In the genomic region with DNA sequence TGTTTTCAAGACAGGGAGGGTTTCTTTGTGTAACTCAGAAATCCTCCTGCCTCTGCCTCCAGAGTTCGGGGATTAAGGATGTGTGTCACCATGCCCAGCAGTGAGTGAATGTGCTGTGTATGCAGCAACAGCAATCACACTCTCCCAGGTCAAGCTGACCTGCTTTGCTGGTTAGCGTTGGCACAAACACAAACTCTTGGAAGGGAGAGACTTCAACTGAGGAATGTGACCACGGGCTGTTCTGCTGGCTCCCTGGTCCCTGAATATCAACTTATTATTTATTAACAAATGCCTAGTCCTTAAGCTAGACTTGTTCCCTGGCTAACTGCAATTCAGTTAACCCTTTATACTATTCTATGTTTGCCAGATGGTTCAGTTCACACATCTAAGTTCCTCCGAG, we compare ENCODE assay signal across 31 mouse cellular contexts. TPM values are rescaled to one million over a fixed set of nuclear protein-coding genes. Genes with fewer than 3 reads are reported as not detected.
DNase-seq lines count a peak whose midpoint lies in the region; ATAC-seq and TF ChIP-seq lines count a peak whose summit lies in the region.
"Had no signal": no experiment of that assay in that cellular context is flagged by ENCODE, and none has a peak within 500 bp of the region (broad histone marks: within the 10 kb centered on the region; RNA-seq: fewer than 3 reads in every experiment).

No protein-coding gene starts in this region.

- H3K27ac ChIP-seq in kidney, adult 2 months (ENCODE audit: insufficient read depth, low read depth, low read length): peak overlapping the region; percentile 24; the same call in 1 of the 2 replicates
- no peak overlapping the region for H3K27ac ChIP-seq in kidney, embryonic 14.5 days (ENCODE audit: low read depth, low read length)
- H3K27ac ChIP-seq in liver, adult 2 months (replicated peaks; ENCODE audit: insufficient read depth, low read depth, low read length): no peak overlapping the region
- H3K27ac ChIP-seq: embryonic facial prominence, embryonic 12.5 days; embryonic facial prominence, embryonic 15.5 days; forebrain, embryonic 15.5 days; heart, adult 2 months; heart, embryonic 10.5 days; heart, embryonic 13.5 days; hindbrain, embryonic 12.5 days; hindbrain, embryonic 15.5 days had no signal

- H3K36me3 ChIP-seq in kidney, adult 2 months (ENCODE audit: control insufficient read depth, insufficient read depth, low read length): no peaks in the 10 kb centered on the region
- H3K36me3 ChIP-seq in kidney, embryonic 14.5 days (ENCODE audit: control insufficient read depth, insufficient read depth, low read length): no peaks in the 10 kb centered on the region
- no peaks in the 10 kb centered on the region for H3K36me3 ChIP-seq in liver, adult 2 months (ENCODE audit: control insufficient read depth, insufficient read depth, low read length)
- H3K36me3 ChIP-seq: embryonic facial prominence, embryonic 12.5 days; embryonic facial prominence, embryonic 15.5 days; forebrain, embryonic 15.5 days; G1E; heart, embryonic 10.5 days; heart, embryonic 13.5 days; hindbrain, embryonic 12.5 days; hindbrain, embryonic 15.5 days had no signal

- no peak overlapping the region for H3K4me3 ChIP-seq in kidney, adult 2 months (ENCODE audit: insufficient read depth, low read depth, low read length)
- no peak overlapping the region for H3K4me3 ChIP-seq in kidney, embryonic 14.5 days (ENCODE audit: low read length)
- H3K4me3 ChIP-seq in liver, adult 2 months (ENCODE audit: insufficient read depth, low read depth, low read length): no peak overlapping the region
- H3K4me3 ChIP-seq: embryonic facial prominence, embryonic 12.5 days; embryonic facial prominence, embryonic 15.5 days; forebrain, embryonic 15.5 days; heart, adult 2 months; heart, embryonic 10.5 days; heart, embryonic 13.5 days; hindbrain, embryonic 12.5 days; hindbrain, embryonic 15.5 days had no signal

- H3K4me1 ChIP-seq in kidney, adult 2 months (ENCODE audit: control insufficient read depth, insufficient read depth, low read length): no peaks in the 10 kb centered on the region; the same call in 1 of the 2 replicates
- no peaks in the 10 kb centered on the region for H3K4me1 ChIP-seq in kidney, embryonic 14.5 days (ENCODE audit: control insufficient read depth, insufficient read depth, low read length)
- H3K4me1 ChIP-seq in liver, adult 2 months (ENCODE audit: control insufficient read depth, insufficient read depth, low read length): no peaks in the 10 kb centered on the region
- H3K4me1 ChIP-seq: embryonic facial prominence, embryonic 12.5 days; forebrain, embryonic 15.5 days; heart, embryonic 10.5 days; hindbrain, embryonic 12.5 days; hindbrain, embryonic 15.5 days had no signal

- H3K9me3 ChIP-seq in kidney, embryonic 14.5 days (ENCODE audit: control insufficient read depth, low read length): no peaks in the 10 kb centered on the region
- H3K9me3 ChIP-seq: embryonic facial prominence, embryonic 12.5 days; embryonic facial prominence, embryonic 15.5 days; forebrain, embryonic 15.5 days; G1E; heart, embryonic 10.5 days; heart, embryonic 13.5 days; hindbrain, embryonic 12.5 days; hindbrain, embryonic 15.5 days had no signal

- H3K27me3 ChIP-seq in kidney, adult 2 months (replicated peaks; ENCODE audit: control insufficient read depth, insufficient read depth, low read length): no peaks in the 10 kb centered on the region
- no peaks in the 10 kb centered on the region for H3K27me3 ChIP-seq in kidney, embryonic 14.5 days (ENCODE audit: control insufficient read depth, insufficient read depth, low read length)
- H3K27me3 ChIP-seq in liver, adult 2 months (ENCODE audit: control insufficient read depth, insufficient read depth, low read length): no peaks in the 10 kb centered on the region
- H3K27me3 ChIP-seq: embryonic facial prominence, embryonic 12.5 days; embryonic facial prominence, embryonic 15.5 days; forebrain, embryonic 15.5 days; heart, embryonic 13.5 days; hindbrain, embryonic 12.5 days; hindbrain, embryonic 15.5 days had no signal

- H3K9ac ChIP-seq in kidney, embryonic 14.5 days (ENCODE audit: low read depth, low read length): no peak overlapping the region
- no peak overlapping the region for H3K9ac ChIP-seq in liver, adult 2 months (ENCODE audit: low read depth, low read length)
- H3K9ac ChIP-seq: embryonic facial prominence, embryonic 12.5 days; embryonic facial prominence, embryonic 15.5 days; forebrain, embryonic 15.5 days; heart, embryonic 13.5 days; hindbrain, embryonic 12.5 days; hindbrain, embryonic 15.5 days had no signal

- H3K4me2 ChIP-seq in kidney, embryonic 14.5 days (replicated peaks; ENCODE audit: low read depth, low read length): no peak overlapping the region
- H3K4me2 ChIP-seq: embryonic facial prominence, embryonic 12.5 days; embryonic facial prominence, embryonic 15.5 days; forebrain, embryonic 15.5 days; heart, embryonic 13.5 days; hindbrain, embryonic 12.5 days; hindbrain, embryonic 15.5 days had no signal

- no peak for TF ChIP-seq CTCF in kidney, adult 2 months (conservative IDR thresholded peaks at IDR 0.05; ENCODE audit: insufficient read depth, insufficient read length, low read depth, low read length)
- no peak for TF ChIP-seq CTCF in liver, adult 2 months (IDR thresholded peaks at IDR 0.05; ENCODE audit: low read depth, low read length)

- peak; percentile 91 for DNase-seq in heart, adult 11 months
- DNase-seq in heart, adult 18-20 months: no peak
- peak; percentile 73 for DNase-seq in kidney, adult 2 months
- DNase-seq in liver, adult 2 months (ENCODE audit: extremely low read depth, low read depth, low spot score): peak; percentile 23
- DNase-seq in liver: no peak
- peak; percentile 11 to 64 for DNase-seq in kidney, postnatal 25 days
- no peak for DNase-seq in Muller cell, postnatal 12 days (ENCODE audit: inconsistent ontology term)
- DNase-seq: adrenal gland, adult 2 months; adrenal gland, postnatal 14 days; B cell, adult 2 months; cerebellum, adult 11 months; cerebellum, adult 2 months; cerebellum, adult 9-11 months; cerebellum, postnatal 25 days; gastrocnemius, postnatal 14 days; heart, adult 2 months; heart, postnatal 14 days; heart, postnatal 4 days had no signal

- no peak for ATAC-seq in kidney, embryonic 14.5 days (ENCODE audit: low FRiP score, low TSS enrichment)
- ATAC-seq: forebrain, embryonic 15.5 days had no signal

- 45% methylated on average over 4 of the region's 4 CpGs for WGBS in kidney, adult 2 months
- 65% methylated on average over 4 of the region's 4 CpGs for WGBS in kidney, embryonic 14.5 days
- 49% methylated on average over 4 of the region's 4 CpGs for WGBS in liver, adult 2 months

- no peaks in the 10 kb centered on the region for H3K79me2 ChIP-seq in liver, adult 2 months (ENCODE audit: control insufficient read depth, insufficient read depth, low read length)

- no peak for TF ChIP-seq POLR2A in kidney, adult 2 months (IDR thresholded peaks at IDR 0.05; ENCODE audit: low read depth, low read length)
- no peak for TF ChIP-seq POLR2A in liver, adult 2 months (IDR thresholded peaks at IDR 0.05; ENCODE audit: extremely low read depth, insufficient read depth, low read length)

RNA-seq across cellular contexts. Expression of gene Alox12, which starts 28.5 kb away (rescaled TPM):
- 1 to 10 TPM; 1.6 to 1.9 TPM for total RNA-seq in heart, adult 18-20 months (2021)
- 5.8 and 6.0 TPM in 2 replicates for polyA plus RNA-seq in kidney, adult 2 months (2012; rRNA removed)
- polyA plus RNA-seq in kidney, embryonic 14.5 days (2014; fragmentation: Nextera tagmentation; extraction: Ambion mirVana): 3.3 and 3.6 TPM in 2 replicates
- total RNA-seq in liver, adult 2 months (2014; rRNA removed): 0.09 and 0.20 TPM in 2 replicates
- 0.28 and 0.46 TPM in 2 replicates for polyA plus RNA-seq in liver, adult 2 months (2012; rRNA removed)
- total RNA-seq: CH12.LX had no signal

RNA-seq across cellular contexts. Expression of gene Alox12e, which starts 38.8 kb away (rescaled TPM):
- not detected for total RNA-seq in heart, adult 18-20 months (2021)
- 0.07 TPM in 1 of 2 replicates, not detected in the other for polyA plus RNA-seq in kidney, adult 2 months (2012; rRNA removed)
- not detected in 2 replicates for polyA plus RNA-seq in kidney, embryonic 14.5 days (2014; fragmentation: Nextera tagmentation; extraction: Ambion mirVana)
- total RNA-seq in liver, adult 2 months (2014; rRNA removed): not detected in 2 replicates
- polyA plus RNA-seq in liver, adult 2 months (2012; rRNA removed): not detected in 2 replicates
- total RNA-seq: adrenal gland, adult 2 months; adrenal gland, postnatal 14 days; adrenal gland, postnatal 4 days; common myeloid progenitor, adult 5-6 weeks had no signal
- polyA plus RNA-seq: cerebellum, adult 2 months; embryonic facial prominence, embryonic 12.5 days; forebrain, embryonic 11.5 days; forebrain, embryonic 15.5 days; G1E; heart, embryonic 10.5 days; heart, embryonic 13.5 days; hindbrain, embryonic 12.5 days; hindbrain, embryonic 15.5 days had no signal

RNA-seq across cellular contexts. Expression of gene Rnasek, which starts 44.0 kb away (rescaled TPM):
- 100 to 1,000 TPM in 1 of 2 experiments, 10 to 100 TPM in 1; 97.8 to 102 TPM for total RNA-seq in heart, adult 18-20 months (2021)
- polyA plus RNA-seq in kidney, adult 2 months (2012; rRNA removed): 457 and 485 TPM in 2 replicates
- 149 and 173 TPM in 2 replicates for polyA plus RNA-seq in kidney, embryonic 14.5 days (2014; fragmentation: Nextera tagmentation; extraction: Ambion mirVana)
- 7.7 and 9.3 TPM in 2 replicates for total RNA-seq in liver, adult 2 months (2014; rRNA removed)
- polyA plus RNA-seq in liver, adult 2 months (2012; rRNA removed): 158 and 176 TPM in 2 replicates

RNA-seq across cellular contexts. Expression of gene Gm21988, which starts 44.0 kb away (rescaled TPM):
- total RNA-seq in heart, adult 18-20 months (2021): 1 to 10 TPM; 2.7 TPM
- 13.9 and 15.8 TPM in 2 replicates for polyA plus RNA-seq in kidney, adult 2 months (2012; rRNA removed)
- polyA plus RNA-seq in kidney, embryonic 14.5 days (2014; fragmentation: Nextera tagmentation; extraction: Ambion mirVana): 7.8 and 10.5 TPM in 2 replicates
- total RNA-seq in liver, adult 2 months (2014; rRNA removed): 0.28 and 1.5 TPM in 2 replicates
- polyA plus RNA-seq in liver, adult 2 months (2012; rRNA removed): 5.8 and 6.8 TPM in 2 replicates
- total RNA-seq: common myeloid progenitor, adult 5-6 weeks had no signal

RNA-seq across cellular contexts. Expression of gene 0610010K14Rik, which starts 46.0 kb away (rescaled TPM):
- total RNA-seq in heart, adult 18-20 months (2021): 10 to 100 TPM; 29.1 to 30.6 TPM
- polyA plus RNA-seq in kidney, adult 2 months (2012; rRNA removed): 73.6 and 78.9 TPM in 2 replicates
- 180 and 243 TPM in 2 replicates for polyA plus RNA-seq in kidney, embryonic 14.5 days (2014; fragmentation: Nextera tagmentation; extraction: Ambion mirVana)
- 6.5 and 9.9 TPM in 2 replicates for total RNA-seq in liver, adult 2 months (2014; rRNA removed)
- polyA plus RNA-seq in liver, adult 2 months (2012; rRNA removed): 30.6 and 34.0 TPM in 2 replicates

Comparison
In these comparisons a context has a peak if more than half of its experiments do, and no peak if none do; other contexts are left out.
1. DNase-seq: peak in heart, adult 11 months (single experiment), kidney, adult 2 months (single experiment), liver, adult 2 months (single experiment) and kidney, postnatal 25 days (2 of 2); none in heart, adult 18-20 months (0 of 2), liver (single experiment) and Muller cell, postnatal 12 days (single experiment).